Mouse (Mus musculus) ES-E14 (cell line): Measurements from ENCODE around the gene BC107364.

Source experiments
- MAFK ChIP-seq: IDR thresholded peaks from 2 replicates; pipeline ENCODE4 v1.6.1; 2014; ENCODE audit warnings: mild to moderate bottlenecking, low read depth, low read length, inconsistent platforms; ENCODE audit not compliant: insufficient read depth
- ZC3H11A ChIP-seq: IDR thresholded peaks from 2 replicates; pipeline ENCODE4 v1.6.1; 2012; ENCODE audit warnings: low read depth, mild to moderate bottlenecking, inconsistent platforms, low read length, borderline replicate concordance

GRCm38 (mm10) chr3:96500289-96500621 is 48.1 kb upstream of the BC107364 start:
- TF ChIP-seq MAFK (no peak), ZC3H11A (no peak)
